Mouse (Mus musculus) gastrocnemius, adult 2 months (tissue): ENCODE measurements around the gene Gm12258. TPM values are rescaled to one million over a fixed set of nuclear protein-coding genes. Genes with fewer than 3 reads are reported as not detected.
"Not testable (repeated sequence)": the region's sequence is repeated elsewhere in the genome, so short reads cannot be mapped to it uniquely, and the experiment has no call there.

Experiments used
- DNase-seq: peaks from one replicate; pipeline ENCODE4 v3.0.0; 2022
- H3K27ac ChIP-seq: fragments of 200-600 bp; 2 replicates; pipeline ENCODE4 v1.8.1; 2022; ENCODE audit warnings: mild to moderate bottlenecking
- H3K4me3 ChIP-seq: fragments of 200-600 bp; 2 replicates; pipeline ENCODE4 v1.8.1; 2022; ENCODE audit warnings: mild to moderate bottlenecking, moderate library complexity
- CTCF ChIP-seq: fragments of 200-600 bp; IDR thresholded peaks from 2 replicates; pipeline ENCODE4 v1.8.1; 2022; ENCODE audit warnings: antibody characterized with exemption, mild to moderate bottlenecking, moderate library complexity
- intact Hi-C: fragments of 180-260 bp; cut with DNase I; formaldehyde crosslinking; loops from one replicate; pipeline ENCODE4 v1.15.1; 2025
- long read RNA-seq, 2 experiments: library from polyadenylated mRNA; stranded (forward); transcript quantifications; one replicate each; pipeline ENCODE4 v2.0.0; 2021
- total RNA-seq, 2 experiments: library from RNA; stranded (reverse); gene quantifications; 2 replicates each; pipeline ENCODE4 v1.2.3; 2021

Gene Gm12258
- total RNA-seq = 1 to 10 TPM in 1 of 2 experiments, under 1 TPM in 1; 0.89 to 1.1 TPM
- long read RNA-seq, experiment 1 = 0 reads
- long read RNA-seq, experiment 2, full-length matches to known transcripts = 1 of 1 reads
- long read RNA-seq, experiment 2, partial matches to known transcripts = 0 of 1 reads
- long read RNA-seq, experiment 2, other reads (novel, unspliced or antisense) = 0 of 1 reads

GRCm38 (mm10) chr11:58846919-58847461 lies at the start of gene Gm12258:
Gene Gm12258, plus strand, starts transcription at chr11:58847158.
- Histone ChIP-seq H3K4me3 (peak within 1 kb of the TSS; percentile 82), H3K27ac (peak within 1 kb of the TSS; percentile 88)
- TF ChIP-seq CTCF = no peak
- DNase-seq = peak; percentile 86
- intact Hi-C loops = no loop called here

- intact Hi-C loops = no loop called here
- no peak for DNase-seq
- Histone ChIP-seq H3K27ac (no peak overlapping the region), H3K4me3 (no peak overlapping the region)
- TF ChIP-seq CTCF = no peak
Observed at GRCm38 (mm10) chr11:58799747-58800146, 47.2 kb upstream of the Gm12258 start.

GRCm38 (mm10) chr11:58801558-58802228 lies 45.3 kb upstream of the Gm12258 start, which contains the start of gene Fam183b:
Gene Fam183b, minus strand, starts transcription at chr11:58801960.
- intact Hi-C loops = no loop called here
- no peak for TF ChIP-seq CTCF
- H3K4me3 ChIP-seq = no peak within 1 kb of the TSS

GRCm38 (mm10) chr11:58803871-58804270 lies 43.1 kb upstream of the Gm12258 start:
- intact Hi-C loops = no loop called here

More at GRCm38 (mm10) chr11:58801558-58802228, 45.3 kb upstream of the Gm12258 start, which contains the start of gene Fam183b:
- H3K27ac ChIP-seq = no peak within 1 kb of the TSS
- DNase-seq = no peak

DNA sequence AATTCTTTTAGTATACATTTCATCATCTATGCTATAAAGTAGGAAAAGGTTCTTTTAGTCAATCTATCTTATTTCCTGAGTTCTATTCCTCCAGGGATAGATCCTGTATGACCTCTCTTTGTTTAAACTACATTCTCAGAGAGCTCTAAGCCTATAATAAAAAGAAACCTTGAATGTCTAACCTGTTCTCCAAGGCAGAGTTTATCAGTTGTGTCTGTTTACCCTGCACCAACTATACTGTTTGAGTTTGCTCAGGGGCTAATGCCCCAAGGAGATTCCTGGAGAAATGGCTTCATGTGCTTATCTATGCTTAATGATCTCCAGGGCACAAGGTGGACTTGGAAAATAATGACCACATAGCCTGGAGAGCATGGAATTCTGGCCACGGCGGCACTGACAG lies 42.6 kb upstream of the Gm12258 start:
- H3K27ac ChIP-seq = no peak overlapping the region
- no peak overlapping the region for H3K4me3 ChIP-seq
- DNase-seq = no peak
- TF ChIP-seq CTCF = no peak
- intact Hi-C loops = no loop called here

More at GRCm38 (mm10) chr11:58803871-58804270, 43.1 kb upstream of the Gm12258 start:
- Histone ChIP-seq H3K4me3 (no peak overlapping the region), H3K27ac (no peak overlapping the region)
- no peak for DNase-seq
- no peak for TF ChIP-seq CTCF

DNA sequence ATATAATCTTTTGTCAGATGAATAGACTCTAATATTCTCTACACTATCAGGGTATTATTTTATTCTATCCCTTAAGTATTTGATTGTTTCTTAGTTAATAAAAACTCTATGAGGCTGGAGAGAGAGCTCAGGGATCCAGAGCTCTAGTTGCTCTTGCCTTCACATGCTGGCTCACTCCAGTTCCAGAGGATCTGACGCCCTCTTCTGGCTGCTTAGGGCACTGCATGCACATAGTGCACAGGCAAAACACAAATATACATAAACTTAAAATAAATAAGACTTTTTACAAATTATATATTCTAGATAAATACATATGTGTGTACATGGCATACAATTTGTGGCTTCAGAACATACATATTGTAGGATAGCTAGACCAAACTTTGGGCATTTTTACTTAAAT lies 35.0 kb upstream of the Gm12258 start:
- no peak for DNase-seq
- intact Hi-C loops = no loop called here
- 0 out of 2 replicates have a peak, but pooled peaks have one; percentile 15 for TF ChIP-seq CTCF
- no peak overlapping the region for H3K27ac ChIP-seq
- no peak overlapping the region for H3K4me3 ChIP-seq

DNA sequence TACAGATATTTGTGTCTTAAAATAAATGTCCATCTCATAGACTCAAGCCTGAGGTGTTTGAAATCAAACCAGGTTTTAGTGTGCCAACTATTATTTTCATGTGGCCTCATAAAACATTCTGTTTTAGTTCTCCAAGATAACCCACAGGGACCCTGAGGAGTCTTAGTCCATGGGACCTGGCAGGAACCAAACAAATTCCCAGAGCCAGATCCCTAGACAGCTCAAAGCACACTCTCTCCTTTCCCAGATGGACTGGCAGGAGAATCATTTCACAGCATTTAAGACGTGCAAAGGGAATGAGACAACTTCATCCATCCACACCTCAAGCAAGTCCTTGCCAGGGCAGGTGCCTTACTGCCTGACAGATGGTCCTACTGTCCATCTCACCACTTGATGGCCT lies 32.3 kb upstream of the Gm12258 start, which contains the start of gene Olfr313:
Olfr313 (plus strand) TSS at position 301 of the 400 bp plus-strand sequence.
- H3K4me3 ChIP-seq, intact Hi-C loops: not testable (repeated sequence)

DNA sequence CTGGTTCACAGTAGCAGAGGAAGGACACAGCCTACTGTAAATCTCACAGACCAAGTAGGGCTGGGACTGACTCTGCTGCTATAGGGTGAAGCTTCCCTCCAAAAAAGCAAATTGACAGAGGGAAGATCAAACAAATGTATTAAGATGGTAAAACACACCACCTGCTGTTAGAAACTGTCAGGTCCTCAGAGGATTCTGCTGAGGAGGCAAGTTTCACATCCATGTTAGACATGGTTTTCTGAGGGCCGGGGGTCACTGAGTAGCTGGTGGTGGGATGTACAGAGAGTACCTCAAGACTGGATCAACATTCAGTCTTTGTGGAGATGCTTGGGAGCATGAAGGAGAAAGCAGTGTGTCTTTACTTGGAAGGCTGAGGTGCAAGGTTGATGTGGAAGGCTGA lies 31.3 kb upstream of the Gm12258 start:
- no peak for TF ChIP-seq CTCF
- Histone ChIP-seq H3K4me3 (no peak overlapping the region), H3K27ac (no peak overlapping the region)
- DNase-seq = no peak
- intact Hi-C loops = no loop called here

More for the DNA sequence above, 32.3 kb upstream of the Gm12258 start, which contains the start of gene Olfr313:
- not testable (repeated sequence) for DNase-seq, H3K27ac ChIP-seq

DNA sequence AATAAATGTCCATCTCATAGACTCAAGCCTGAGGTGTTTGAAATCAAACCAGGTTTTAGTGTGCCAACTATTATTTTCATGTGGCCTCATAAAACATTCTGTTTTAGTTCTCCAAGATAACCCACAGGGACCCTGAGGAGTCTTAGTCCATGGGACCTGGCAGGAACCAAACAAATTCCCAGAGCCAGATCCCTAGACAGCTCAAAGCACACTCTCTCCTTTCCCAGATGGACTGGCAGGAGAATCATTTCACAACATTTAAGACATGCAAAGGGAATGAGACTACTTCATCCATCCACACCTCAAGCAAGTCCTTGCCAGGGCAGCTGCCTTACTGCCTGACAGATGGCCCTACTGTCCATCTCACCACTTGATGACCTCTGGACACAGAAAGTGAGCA lies 18.0 kb upstream of the Gm12258 start, which contains the start of gene Olfr312:
Olfr312 (plus strand) TSS at position 301 of the 400 bp plus-strand sequence.
- intact Hi-C loops, H3K4me3 ChIP-seq, H3K27ac ChIP-seq, DNase-seq: not testable (repeated sequence)

DNA sequence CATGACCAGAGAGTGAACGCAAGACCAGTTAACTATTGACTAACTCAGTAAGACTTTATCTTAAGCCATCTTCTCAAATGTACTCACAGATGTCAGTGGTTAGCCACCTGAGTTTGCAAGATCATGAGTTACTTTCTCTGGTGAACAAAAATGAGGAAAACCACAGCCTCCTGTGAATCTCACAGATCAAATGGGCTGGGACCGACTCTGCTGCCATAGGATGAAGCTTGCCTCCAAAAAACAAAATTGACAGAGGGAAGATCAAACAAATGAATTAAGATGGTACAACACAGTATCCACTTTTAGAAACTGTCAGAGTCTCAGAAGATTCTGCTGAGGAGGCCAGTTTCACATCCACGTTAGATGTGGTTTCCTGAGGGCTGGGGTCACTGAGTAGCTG lies 17.2 kb upstream of the Gm12258 start:
- no peak for TF ChIP-seq CTCF
- no peak overlapping the region for H3K4me3 ChIP-seq
- no peak overlapping the region for H3K27ac ChIP-seq
- DNase-seq = no peak
- intact Hi-C loops = no loop called here

GRCm38 (mm10) chr11:58832541-58832940 lies 14.4 kb upstream of the Gm12258 start:
- DNase-seq, H3K27ac ChIP-seq, H3K4me3 ChIP-seq, intact Hi-C loops: not testable (repeated sequence)

GRCm38 (mm10) chr11:58838951-58839350 lies 8.0 kb upstream of the Gm12258 start, which contains the start of gene Olfr311:
Gene Olfr311, plus strand, starts transcription at chr11:58839251.
- H3K27ac ChIP-seq, H3K4me3 ChIP-seq, intact Hi-C loops, DNase-seq: not testable (repeated sequence)

DNA sequence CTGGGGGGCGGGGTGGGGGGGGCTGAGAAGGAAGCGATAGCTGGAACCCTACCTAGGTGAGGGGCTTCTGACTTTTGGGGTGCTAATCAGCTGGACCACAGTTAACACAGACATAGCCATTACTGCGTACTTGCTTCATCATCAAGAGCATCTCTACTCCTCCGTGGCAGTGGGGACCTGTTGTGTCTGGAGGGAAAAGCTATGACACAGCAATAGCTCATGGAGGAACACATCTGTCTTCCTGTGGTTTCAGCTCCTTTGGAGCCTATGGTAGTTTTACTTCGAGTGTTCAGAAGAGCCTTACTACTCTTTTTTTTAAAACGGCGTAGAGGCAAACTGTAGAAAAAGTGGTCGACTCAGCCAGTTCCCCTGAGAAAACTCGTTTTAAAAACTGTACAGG lies 678 bp downstream of the Gm12258 start:
- no peak for DNase-seq
- peak overlapping the region; percentile 88 for H3K27ac ChIP-seq
- TF ChIP-seq CTCF = no peak
- intact Hi-C loops = no loop called here
- H3K4me3 ChIP-seq = peak overlapping the region; percentile 82
